12 mouse cellular contexts compared by ENCODE assay signal in genomic region chr9:110277431-110277881, GRCm38 (mm10). TPM values are rescaled to one million over a fixed set of nuclear protein-coding genes. Genes with fewer than 3 reads are reported as not detected.
DNase-seq lines count a peak whose midpoint lies in the region; ATAC-seq lines count a peak whose summit lies in the region.
"Had no signal": no experiment of that assay in that cellular context is flagged by ENCODE, and none has a peak within 500 bp of the region (broad histone marks: within the 10 kb centered on the region; RNA-seq: fewer than 3 reads in every experiment).

No protein-coding gene starts in this region.

- no peaks in the 10 kb centered on the region for H3K36me3 ChIP-seq in embryonic facial prominence, embryonic 10.5 days (replicated peaks)
- H3K36me3 ChIP-seq in neural tube, embryonic 15.5 days = no peaks in the 10 kb centered on the region
- H3K36me3 ChIP-seq: midbrain, embryonic 13.5 days had no signal

- no peak for ATAC-seq in neural tube, embryonic 15.5 days (ENCODE audit: low FRiP score)
- ATAC-seq: midbrain, embryonic 13.5 days; Patski had no signal

- H3K4me3 ChIP-seq in embryonic facial prominence, embryonic 10.5 days = no peak overlapping the region
- no peak overlapping the region for H3K4me3 ChIP-seq in neural tube, embryonic 15.5 days (replicated peaks)
- H3K4me3 ChIP-seq: midbrain, embryonic 13.5 days had no signal

- no peaks in the 10 kb centered on the region for H3K9me3 ChIP-seq in embryonic facial prominence, embryonic 10.5 days
- H3K9me3 ChIP-seq in neural tube, embryonic 15.5 days (replicated peaks) = no peaks in the 10 kb centered on the region
- H3K9me3 ChIP-seq: midbrain, embryonic 13.5 days had no signal

- H3K4me1 ChIP-seq in embryonic facial prominence, embryonic 10.5 days = no peaks in the 10 kb centered on the region
- H3K4me1 ChIP-seq in neural tube, embryonic 15.5 days = no peaks in the 10 kb centered on the region
- H3K4me1 ChIP-seq: midbrain, embryonic 13.5 days had no signal

- intact Hi-C loops in left cerebral cortex, postnatal 4 days (cut with DNase I) = no loop called here

- no peak overlapping the region for H3K27ac ChIP-seq in embryonic facial prominence, embryonic 10.5 days (replicated peaks)
- no peak overlapping the region for H3K27ac ChIP-seq in neural tube, embryonic 15.5 days (replicated peaks)
- H3K27ac ChIP-seq: midbrain, embryonic 13.5 days had no signal

- H3K4me2 ChIP-seq in neural tube, embryonic 15.5 days = no peak overlapping the region
- H3K4me2 ChIP-seq: midbrain, embryonic 13.5 days had no signal

- WGBS in embryonic facial prominence, embryonic 10.5 days = 60% methylated on average over 8 of the region's 8 CpGs
- 62% methylated on average over 8 of the region's 8 CpGs for WGBS in neural tube, embryonic 15.5 days

- H3K27me3 ChIP-seq in embryonic facial prominence, embryonic 10.5 days (replicated peaks; ENCODE audit: low read depth, poor library complexity, severe bottlenecking) = no peaks in the 10 kb centered on the region
- no peaks in the 10 kb centered on the region for H3K27me3 ChIP-seq in neural tube, embryonic 15.5 days (replicated peaks)
- H3K27me3 ChIP-seq: midbrain, embryonic 13.5 days; Patski had no signal

- DNase-seq in cerebellum, postnatal 10 days = peak; percentile 50 to 70
- no peak for DNase-seq in cerebellum, adult 11-12 months
- DNase-seq in adipocyte (ENCODE audit: low spot score) = peak; percentile 10
- DNase-seq in layer of hippocampus, adult 18-20 months (ENCODE audit: low spot score in 2 of 2) = peak; percentile 49 to 76
- peak; percentile 55 for DNase-seq in left cerebral cortex, postnatal 4 days
- DNase-seq in thymus, postnatal 0 days (ENCODE audit: low spot score) = no peak
- DNase-seq in embryonic facial prominence, embryonic 10.5 days (ENCODE audit: low spot score) = no peak
- DNase-seq: B cell, adult 2 months; lung, adult 2 months had no signal

- H3K9ac ChIP-seq in neural tube, embryonic 15.5 days (replicated peaks) = no peak overlapping the region
- H3K9ac ChIP-seq: midbrain, embryonic 13.5 days had no signal

RNA-seq across cellular contexts. Expression of gene Elp6, which starts 27.5 kb away (rescaled TPM):
- total RNA-seq in layer of hippocampus, adult 18-20 months (2021) = 10 to 100 TPM; 11.1 to 11.8 TPM
- total RNA-seq in left cerebral cortex, postnatal 4 days (2021) = 10 to 100 TPM; 12.5 to 19.3 TPM
- 20.5 and 20.9 TPM in 2 replicates for polyA plus RNA-seq in thymus, postnatal 0 days (2015; fragmentation: Nextera tagmentation; extraction: Ambion mirVana)
- polyA plus RNA-seq in embryonic facial prominence, embryonic 10.5 days (2016; fragmentation: Nextera tagmentation; extraction: Ambion mirVana) = 44.0 and 45.6 TPM in 2 replicates
- polyA plus RNA-seq in neural tube, embryonic 15.5 days (2015; fragmentation: Nextera tagmentation; extraction: Ambion mirVana) = 38.0 and 41.0 TPM in 2 replicates

RNA-seq across cellular contexts. Expression of gene Cspg5, which starts 33.9 kb away (rescaled TPM):
- 100 to 1,000 TPM; 288 to 297 TPM for total RNA-seq in layer of hippocampus, adult 18-20 months (2021)
- total RNA-seq in left cerebral cortex, postnatal 4 days (2021) = 100 to 1,000 TPM; 420 to 463 TPM
- 0.12 and 0.26 TPM in 2 replicates for polyA plus RNA-seq in thymus, postnatal 0 days (2015; fragmentation: Nextera tagmentation; extraction: Ambion mirVana)
- polyA plus RNA-seq in embryonic facial prominence, embryonic 10.5 days (2016; fragmentation: Nextera tagmentation; extraction: Ambion mirVana) = 2.1 and 2.3 TPM in 2 replicates
- 145 and 180 TPM in 2 replicates for polyA plus RNA-seq in neural tube, embryonic 15.5 days (2015; fragmentation: Nextera tagmentation; extraction: Ambion mirVana)

RNA-seq across cellular contexts. Expression of gene Scap, which starts 55.6 kb away (rescaled TPM):
- 100 to 1,000 TPM; 104 to 107 TPM for total RNA-seq in layer of hippocampus, adult 18-20 months (2021)
- 10 to 100 TPM; 96.7 to 99.5 TPM for total RNA-seq in left cerebral cortex, postnatal 4 days (2021)
- polyA plus RNA-seq in thymus, postnatal 0 days (2015; fragmentation: Nextera tagmentation; extraction: Ambion mirVana) = 33.5 and 33.9 TPM in 2 replicates
- 38.5 and 40.3 TPM in 2 replicates for polyA plus RNA-seq in embryonic facial prominence, embryonic 10.5 days (2016; fragmentation: Nextera tagmentation; extraction: Ambion mirVana)
- 55.1 and 57.3 TPM in 2 replicates for polyA plus RNA-seq in neural tube, embryonic 15.5 days (2015; fragmentation: Nextera tagmentation; extraction: Ambion mirVana)

Comparison
In these comparisons a context has a peak if more than half of its experiments do, and no peak if none do; other contexts are left out.
1. DNase-seq: peak in cerebellum, postnatal 10 days (2 of 2), adipocyte (single experiment), layer of hippocampus, adult 18-20 months (2 of 2) and left cerebral cortex, postnatal 4 days (single experiment); none in cerebellum, adult 11-12 months (single experiment), thymus, postnatal 0 days (single experiment) and embryonic facial prominence, embryonic 10.5 days (single experiment).
2. RNA of gene Cspg5, which starts 33.9 kb away (polyA plus RNA-seq): 145 to 180 TPM in neural tube, embryonic 15.5 days; 2.1 to 2.3 TPM in embryonic facial prominence, embryonic 10.5 days and 0.12 to 0.26 TPM in thymus, postnatal 0 days; every median in the first group is over 10 times any median in the second.